Mouse (Mus musculus) adrenal gland, postnatal 10 days (tissue): ENCODE data around the gene Maz. TPM values are rescaled to one million over a fixed set of nuclear protein-coding genes. Genes with fewer than 3 reads are reported as not detected.
A peak's percentile ranks its signal among the peaks of the same experiment; 100 is the strongest.

Experiments
- DNase-seq: peaks from one replicate; pipeline ENCODE4 v3.0.0; 2021; ENCODE audit warnings: mixed read lengths
- total RNA-seq, 2 experiments: library from RNA; stranded (reverse); gene quantifications; 2 replicates each; pipeline ENCODE4 v1.2.3; 2021

Maz gene
- total RNA-seq, 2 experiments from 2014 or later, result 135 to 159 TPM

GRCm38 (mm10) chr7:127021563-127022527 is 5.0 kb downstream of the Maz start:
- DNase-seq, result no peak

GRCm38 (mm10) chr7:127020901-127021562 is 5.8 kb downstream of the Maz start, which contains the start of the genes Gm42742 and Prrt2:
Gene Gm42742 (minus strand): TSS chr7:127021097.
Gene Prrt2 (minus strand): TSS chr7:127021211.
- peak; percentile 73 for DNase-seq

- DNase-seq, result no peak
These were observed 6.3 kb downstream of the Maz start for GRCm38 (mm10) chr7:127020491-127020890.

- DNase-seq, result no peak
These were observed 6.8 kb downstream of the Maz start for GRCm38 (mm10) chr7:127020031-127020430.

- DNase-seq, result no peak
These were observed 7.4 kb downstream of the Maz start for GRCm38 (mm10) chr7:127019306-127019960.

GRCm38 (mm10) chr7:127018416-127019305 is 8.2 kb downstream of the Maz start:
- DNase-seq, result no peak

GRCm38 (mm10) chr7:127017950-127018345 is 8.9 kb downstream of the Maz start:
- no peak for DNase-seq

GRCm38 (mm10) chr7:127016971-127017949 is 9.6 kb downstream of the Maz start, which contains the start of gene Pagr1a:
Gene Pagr1a (minus strand): TSS chr7:127017352.
- DNase-seq, result peak; percentile 96

- DNase-seq, result peak; percentile 78
These were observed 10.3 kb downstream of the Maz start for GRCm38 (mm10) chr7:127016486-127016938.

- DNase-seq, result no peak
These were observed 10.6 kb downstream of the Maz start, which contains the start of gene Pagr1b for GRCm38 (mm10) chr7:127016481-127016485. Gene Pagr1b (minus strand): TSS chr7:127016484.

- peak; percentile 69 for DNase-seq
These were observed 10.8 kb downstream of the Maz start for GRCm38 (mm10) chr7:127016081-127016480.

- DNase-seq, result no peak
These were observed 11.8 kb downstream of the Maz start for GRCm38 (mm10) chr7:127014993-127015392.

GRCm38 (mm10) chr7:127014320-127014719 is 12.5 kb downstream of the Maz start, which contains the start of gene Mvp:
Gene Mvp (minus strand): TSS chr7:127014621.
- peak; percentile 81 for DNase-seq

GRCm38 (mm10) chr7:127013385-127013784 is 13.5 kb downstream of the Maz start:
- DNase-seq, result no peak

GRCm38 (mm10) chr7:127012845-127013244 is 14.0 kb downstream of the Maz start:
- no peak for DNase-seq

GRCm38 (mm10) chr7:127012374-127012773 is 14.5 kb downstream of the Maz start:
- peak; percentile 27 for DNase-seq

- DNase-seq, result no peak
These were observed 15.1 kb downstream of the Maz start for GRCm38 (mm10) chr7:127011717-127012116.

GRCm38 (mm10) chr7:127011051-127011450 is 15.8 kb downstream of the Maz start:
- DNase-seq, result no peak

- DNase-seq, result no peak
These were observed 17.3 kb downstream of the Maz start for GRCm38 (mm10) chr7:127009307-127010085.
